Mouse (Mus musculus) embryonic fibroblast, embryonic 13.5 days (primary cell): ENCODE results near the gene Fzr1.

Experiments
- CTCF ChIP-seq: IDR thresholded peaks from 2 replicates; pipeline ENCODE4 v1.5.1; 2011; ENCODE audit warnings: mild to moderate bottlenecking, control low read depth, low read length, moderate library complexity, borderline replicate concordance; ENCODE audit not compliant: insufficient read depth
- POLR2A ChIP-seq: IDR thresholded peaks from 2 replicates; pipeline ENCODE4 v1.6.1; 2011; ENCODE audit warnings: low read depth, mild to moderate bottlenecking, control low read depth, low read length, moderate library complexity

- TF ChIP-seq CTCF = no peak
- no peak for TF ChIP-seq POLR2A
Observed at GRCm38 (mm10) chr10:81406504-81407440, 28.5 kb upstream of the Fzr1 start.
